Mouse (Mus musculus) lung, embryonic 14.5 days (tissue): ENCODE data around the gene Wwp2. TPM values are rescaled to one million over a fixed set of nuclear protein-coding genes. Genes with fewer than 3 reads are reported as not detected.

Experiments used
- ATAC-seq: fragments of 200-750 bp; cut with Nextera tagmentation; 2 replicates; pipeline ENCODE4 v1.8.0; 2017; ENCODE audit warnings: mild to moderate bottlenecking, moderate TSS enrichment, moderate library complexity; ENCODE audit not compliant: insufficient read depth
- DNase-seq: peaks from one replicate; pipeline ENCODE4 v3.0.0-alpha.2; 2015
- H3K27ac ChIP-seq: fragments of 300-500 bp; sonication (generic); 2 replicates; pipeline ENCODE4 v1.5.1; 2014; ENCODE audit warnings: low read depth, mild to moderate bottlenecking, moderate library complexity
- H3K27me3 ChIP-seq: fragments of 300-500 bp; sonication (generic); 2 replicates; pipeline ENCODE4 v1.6.1; 2014; ENCODE audit warnings: low read length, control low read depth; ENCODE audit not compliant: insufficient read depth
- H3K36me3 ChIP-seq: fragments of 300-500 bp; sonication (generic); 2 replicates; pipeline ENCODE4 v1.6.1; 2014; ENCODE audit warnings: control low read depth; ENCODE audit not compliant: insufficient read depth
- H3K4me1 ChIP-seq: fragments of 300-500 bp; sonication (generic); 2 replicates; pipeline ENCODE4 v1.6.1; 2014; ENCODE audit warnings: antibody characterized with exemption, control low read depth; ENCODE audit not compliant: insufficient read depth
- H3K4me2 ChIP-seq: fragments of 300-500 bp; sonication (generic); 2 replicates; pipeline ENCODE4 v1.6.1; 2014; ENCODE audit warnings: mild to moderate bottlenecking
- H3K4me3 ChIP-seq: fragments of 300-500 bp; sonication (generic); 2 replicates; pipeline ENCODE4 v1.5.1; 2014; ENCODE audit warnings: low read depth, low read length
- H3K9ac ChIP-seq: fragments of 300-500 bp; sonication (generic); 2 replicates; pipeline ENCODE4 v1.6.1; 2014
- H3K9me3 ChIP-seq: fragments of 300-500 bp; sonication (generic); 2 replicates; pipeline ENCODE4 v1.6.1; 2016; ENCODE audit warnings: low read depth, low read length, control low read depth
- CTCF ChIP-seq: IDR thresholded peaks from 2 replicates; pipeline ENCODE4 v1.5.1; 2016; ENCODE audit warnings: antibody characterized with exemption, low read depth
- WGBS: fragments of 180-500 bp; shearing (Covaris S2); extraction: QIAGEN DNeasy Blood & Tissue Kit; methylation state at CpG from one replicate; pipeline ENCODE4 v1.1.7; 2014; 5-methylcytosine and 5-hydroxymethylcytosine counted together
- polyA plus RNA-seq: library from polyadenylated mRNA; unstranded; fragments of >200 nt; fragmentation: Nextera tagmentation; extraction: Ambion mirVana; gene quantifications from 2 replicates; pipeline ENCODE4 v1.2.1, GENCODE M21; 2014

Wwp2 gene
- polyA plus RNA-seq, 1 experiment from 2014 or later, result 48.2 TPM

DNA sequence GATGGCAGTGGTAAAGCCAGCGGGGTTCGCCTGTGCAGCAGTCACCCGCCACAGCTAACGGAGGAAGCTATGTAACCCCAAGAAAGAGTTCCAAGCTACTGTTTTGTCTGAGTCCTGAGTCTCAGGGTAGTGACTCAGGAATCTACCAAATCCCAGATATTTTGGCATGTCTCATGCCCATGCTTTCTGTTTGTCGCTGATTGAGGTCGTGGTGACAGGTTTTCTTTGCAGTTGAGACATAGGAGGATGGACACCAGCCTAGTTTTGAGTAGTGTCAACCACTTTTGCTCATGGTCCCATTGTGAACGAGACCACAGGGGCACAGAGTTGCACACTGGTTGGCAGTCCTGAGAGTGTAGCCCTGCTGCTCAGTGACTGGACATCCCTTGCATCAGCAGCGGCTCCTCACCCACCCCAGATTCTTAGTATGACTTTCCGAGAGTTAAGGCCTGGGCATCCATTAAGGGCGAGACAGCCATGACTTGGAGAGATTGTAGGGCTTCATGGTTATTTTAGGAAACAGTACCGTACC, 109.5 kb downstream of the Wwp2 start:
- no peak for DNase-seq
- ATAC-seq, result no peak
- H3K36me3 ChIP-seq, result peaks cover 18% of the 10 kb centered on the region; the same call in 1 of the 2 replicates
- peak overlapping the region; percentile 96 for H3K27ac ChIP-seq
- peak overlapping the region; percentile 46 for H3K4me2 ChIP-seq
- TF ChIP-seq CTCF, result no peak
- 79% methylated on average over 11 of the region's 11 CpGs for WGBS
- peaks cover 15% of the 10 kb centered on the region for H3K4me1 ChIP-seq
- no peaks in the 10 kb centered on the region for H3K27me3 ChIP-seq
- H3K4me3 ChIP-seq, result peak overlapping the region; percentile 24
- peak overlapping the region; percentile 40; the same call in 1 of the 2 replicates for H3K9ac ChIP-seq
- H3K9me3 ChIP-seq, result no peaks in the 10 kb centered on the region

DNA sequence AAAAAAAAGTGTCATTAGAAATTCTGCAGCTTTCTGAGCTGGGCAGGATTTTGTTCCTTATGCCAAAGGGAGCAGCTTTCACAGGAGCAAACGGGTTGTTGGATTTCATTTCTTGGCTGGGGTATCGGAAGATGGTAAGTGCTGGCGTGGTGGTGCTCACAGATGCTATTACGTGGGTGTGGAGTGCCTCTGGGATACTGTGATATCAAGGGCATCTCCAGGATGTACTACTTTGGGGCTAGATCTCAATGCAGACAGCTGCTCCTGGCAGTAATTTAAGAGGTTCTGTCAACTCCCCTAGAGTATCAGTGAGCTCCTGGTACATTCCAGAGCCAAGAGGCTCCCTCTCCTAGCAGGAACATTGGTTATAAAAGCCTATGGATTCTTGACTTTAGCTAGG, 110.0 kb downstream of the Wwp2 start:
- peak overlapping the region; percentile 40; the same call in 1 of the 2 replicates for H3K9ac ChIP-seq
- peaks cover 22% of the 10 kb centered on the region; the same call in 1 of the 2 replicates for H3K36me3 ChIP-seq
- no peaks in the 10 kb centered on the region for H3K27me3 ChIP-seq
- H3K4me1 ChIP-seq, result peaks cover 15% of the 10 kb centered on the region
- peak overlapping the region; percentile 46 for H3K4me2 ChIP-seq
- no peak for TF ChIP-seq CTCF
- peak overlapping the region; percentile 16; the same call in 1 of the 2 replicates for H3K4me3 ChIP-seq
- DNase-seq, result no peak
- no peaks in the 10 kb centered on the region for H3K9me3 ChIP-seq
- no peak for ATAC-seq
- 79% methylated on average over 4 of the region's 4 CpGs for WGBS
- peak overlapping the region; percentile 96 for H3K27ac ChIP-seq

DNA sequence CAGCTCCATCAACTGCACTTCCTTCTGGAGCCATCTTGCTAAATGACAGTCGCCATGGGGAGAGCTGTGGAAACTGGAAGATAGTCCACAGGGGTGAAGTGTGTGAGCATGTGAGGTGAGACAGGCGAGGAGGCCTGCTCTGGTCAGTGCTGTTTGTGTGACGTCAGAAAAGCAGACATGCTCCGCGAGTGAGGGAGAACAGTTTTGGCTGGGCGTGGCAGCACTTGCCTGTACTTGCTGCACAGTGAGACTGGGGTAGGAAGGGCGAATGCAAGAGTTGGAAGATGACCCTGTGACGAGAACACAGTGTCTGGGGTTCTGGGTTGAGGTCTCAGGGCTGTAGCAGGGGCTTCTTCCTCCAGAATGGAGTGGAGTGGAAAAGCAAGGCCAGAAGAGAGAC, 110.7 kb downstream of the Wwp2 start:
- H3K9ac ChIP-seq, result no peak overlapping the region; the same call in 1 of the 2 replicates

GRCm38 (mm10) chr8:107552234-107552633, 116.1 kb downstream of the Wwp2 start:
- Histone ChIP-seq H3K9ac (no peak overlapping the region), H3K36me3 (peaks cover 55% of the 10 kb centered on the region; the same call in 1 of the 2 replicates), H3K27ac (no peak overlapping the region)

More for the DNA sequence above, 110.7 kb downstream of the Wwp2 start:
- Histone ChIP-seq H3K4me2 (peak overlapping the region; percentile 46), H3K27me3 (no peaks in the 10 kb centered on the region), H3K36me3 (peaks cover 23% of the 10 kb centered on the region; the same call in 1 of the 2 replicates), H3K4me1 (peaks cover 15% of the 10 kb centered on the region), H3K9me3 (no peaks in the 10 kb centered on the region), H3K4me3 (peak overlapping the region; percentile 16; the same call in 1 of the 2 replicates), H3K27ac (0 out of 2 replicates have a peak overlapping the region, but pooled peaks have one; percentile 50)
- DNase-seq (no peak), ATAC-seq (no peak)
- no peak for TF ChIP-seq CTCF
- WGBS, result 69% methylated on average over 8 of the region's 8 CpGs

DNA sequence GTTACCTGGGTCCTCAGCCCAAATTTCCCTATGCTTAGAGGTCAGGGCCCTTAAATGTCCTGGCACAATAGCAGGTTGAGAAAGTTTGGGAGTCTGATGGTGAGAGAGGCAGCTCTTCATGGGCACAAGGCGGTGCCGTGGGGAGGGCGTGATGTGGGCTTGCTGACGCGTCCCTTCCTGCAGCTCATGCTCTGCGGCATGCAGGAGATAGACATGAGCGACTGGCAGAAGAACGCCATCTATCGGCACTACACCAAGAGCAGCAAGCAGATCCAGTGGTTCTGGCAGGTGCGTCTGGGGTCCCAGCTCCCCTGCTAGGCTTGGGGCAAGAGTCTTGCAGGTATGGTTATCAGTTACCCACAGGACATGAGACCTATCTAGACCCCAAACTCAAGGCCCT, 119.1 kb downstream of the Wwp2 start:
- ATAC-seq (no peak), DNase-seq (no peak)
- WGBS, result 82% methylated on average over 10 of the region's 10 CpGs
- Histone ChIP-seq H3K4me3 (no peak overlapping the region), H3K9me3 (no peaks in the 10 kb centered on the region), H3K27me3 (no peaks in the 10 kb centered on the region), H3K36me3 (peaks cover 46% of the 10 kb centered on the region), H3K4me2 (no peak overlapping the region), H3K27ac (no peak overlapping the region), H3K4me1 (no peaks in the 10 kb centered on the region), H3K9ac (no peak overlapping the region)
- TF ChIP-seq CTCF, result no peak

More at GRCm38 (mm10) chr8:107552234-107552633, 116.1 kb downstream of the Wwp2 start:
- Histone ChIP-seq H3K27me3 (no peaks in the 10 kb centered on the region), H3K9me3 (no peaks in the 10 kb centered on the region), H3K4me1 (0 out of 2 replicates have a peak, but pooled peaks cover 2% of the 10 kb centered on the region), H3K4me3 (no peak overlapping the region), H3K4me2 (no peak overlapping the region)
- WGBS, result 48% methylated on average over 6 of the region's 6 CpGs
- no peak for DNase-seq
- TF ChIP-seq CTCF, result no peak
- ATAC-seq, result no peak

GRCm38 (mm10) chr8:107556511-107556936, 120.4 kb downstream of the Wwp2 start:
- 0 out of 2 replicates have a peak overlapping the region, but pooled peaks have one; percentile 4 for H3K27ac ChIP-seq
- H3K4me3 ChIP-seq, result no peak overlapping the region
- H3K9me3 ChIP-seq, result no peaks in the 10 kb centered on the region
- no peak overlapping the region for H3K4me2 ChIP-seq
- H3K9ac ChIP-seq, result no peak overlapping the region
- ATAC-seq, result no peak
- H3K27me3 ChIP-seq, result no peaks in the 10 kb centered on the region
- 31% methylated on average over 12 of the region's 12 CpGs for WGBS
- no peak for TF ChIP-seq CTCF
- H3K4me1 ChIP-seq, result no peaks in the 10 kb centered on the region; the same call in 1 of the 2 replicates
- H3K36me3 ChIP-seq, result peaks cover 40% of the 10 kb centered on the region
- DNase-seq, result no peak

DNA sequence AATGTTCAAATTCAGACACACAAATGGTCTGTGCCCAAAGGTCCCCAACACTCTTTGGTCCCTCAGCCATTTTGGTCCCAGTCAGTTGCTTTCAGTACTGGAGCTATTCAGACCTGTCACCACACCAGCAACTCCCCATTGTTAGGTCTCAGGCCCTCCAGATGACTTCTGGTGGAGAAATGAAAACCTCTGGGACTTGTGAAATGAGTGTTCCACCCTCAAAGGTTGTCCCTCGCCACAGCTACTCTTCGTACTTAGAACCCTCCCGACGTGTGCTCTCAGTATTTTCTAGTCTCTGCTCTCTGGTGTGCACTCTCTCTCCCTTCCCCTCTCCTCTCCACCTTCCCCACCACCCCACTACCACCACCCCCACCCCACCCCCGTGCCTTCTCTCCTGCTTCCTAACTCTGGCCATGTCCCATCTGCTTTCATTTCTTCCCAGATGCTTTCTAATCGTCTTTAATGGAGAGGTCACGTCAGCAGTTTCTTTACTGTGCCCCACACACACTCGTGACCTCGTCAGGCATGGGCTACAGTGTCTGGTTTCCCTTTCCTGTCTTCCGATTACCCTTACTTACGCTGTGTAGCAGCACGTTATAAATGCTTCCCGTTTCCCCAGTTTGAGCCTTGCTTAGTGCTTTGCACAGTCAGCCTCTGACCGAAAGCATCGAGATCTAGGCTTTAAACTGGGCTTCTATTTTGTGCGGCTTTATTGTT, 124.8 kb downstream of the Wwp2 start:
- Histone ChIP-seq H3K4me1 (no peaks in the 10 kb centered on the region; the same call in 1 of the 2 replicates), H3K4me2 (peak overlapping the region; percentile 29), H3K27me3 (no peaks in the 10 kb centered on the region), H3K9ac (no peak overlapping the region), H3K36me3 (peaks cover 17% of the 10 kb centered on the region), H3K27ac (no peak overlapping the region), H3K9me3 (no peaks in the 10 kb centered on the region), H3K4me3 (no peak overlapping the region)
- no peak for TF ChIP-seq CTCF
- ATAC-seq (peak; percentile 62; the same call in 1 of the 2 replicates), DNase-seq (peak; percentile 54)
- WGBS, result 38% methylated on average over 16 of the region's 16 CpGs
